Mouse (Mus musculus): ENCODE measurements around the gene Qpctl.
A peak's percentile ranks its signal among the peaks of the same experiment; 100 is the strongest.

Gene Qpctl

GRCm38 (mm10) chr7:19148875-19149541 is at the start of gene Qpctl:
Gene Qpctl (minus strand): TSS chr7:19149291.
- peak; percentile 96 for DNase-seq (ENCODE audit: low read depth, low spot score)

GRCm38 (mm10) chr7:19197985-19198384 is 48.9 kb upstream of the Qpctl start:
- DNase-seq (ENCODE audit: low read depth, low spot score), result peak; percentile 34

- DNase-seq (ENCODE audit: low read depth, low spot score), result no peak
Measured at GRCm38 (mm10) chr7:19196676-19197075, 47.6 kb upstream of the Qpctl start.

- DNase-seq (ENCODE audit: low read depth, low spot score), result no peak
Measured at GRCm38 (mm10) chr7:19194676-19195075, 45.6 kb upstream of the Qpctl start.

GRCm38 (mm10) chr7:19184758-19185157 is 35.7 kb upstream of the Qpctl start:
- no peak for DNase-seq (ENCODE audit: low read depth, low spot score)

- no peak for DNase-seq (ENCODE audit: low read depth, low spot score)
Measured at GRCm38 (mm10) chr7:19184250-19184649, 35.2 kb upstream of the Qpctl start.

- DNase-seq (ENCODE audit: low read depth, low spot score), result no peak
Measured at GRCm38 (mm10) chr7:19180862-19181429, 31.9 kb upstream of the Qpctl start.

- peak; percentile 37 for DNase-seq (ENCODE audit: low read depth, low spot score)
Measured at GRCm38 (mm10) chr7:19179936-19180335, 30.8 kb upstream of the Qpctl start.

GRCm38 (mm10) chr7:19179173-19179572 is 30.1 kb upstream of the Qpctl start:
- no peak for DNase-seq (ENCODE audit: low read depth, low spot score)

- peak; percentile 62 for DNase-seq (ENCODE audit: low read depth, low spot score)
Measured at GRCm38 (mm10) chr7:19178443-19179092, 29.5 kb upstream of the Qpctl start.

- no peak for DNase-seq (ENCODE audit: low read depth, low spot score)
Measured at GRCm38 (mm10) chr7:19178035-19178434, 28.9 kb upstream of the Qpctl start.

- no peak for DNase-seq (ENCODE audit: low read depth, low spot score)
Measured at GRCm38 (mm10) chr7:19177216-19177615, 28.1 kb upstream of the Qpctl start.

GRCm38 (mm10) chr7:19176516-19176947 is 27.4 kb upstream of the Qpctl start:
- no peak for DNase-seq (ENCODE audit: low read depth, low spot score)

- no peak for DNase-seq (ENCODE audit: low read depth, low spot score)
Measured at GRCm38 (mm10) chr7:19175708-19176515, 26.8 kb upstream of the Qpctl start, which contains the start of gene Eml2. Gene Eml2 (plus strand): TSS chr7:19176421.

- DNase-seq (ENCODE audit: low read depth, low spot score), result no peak
Measured at GRCm38 (mm10) chr7:19172874-19173273, 23.8 kb upstream of the Qpctl start.

- no peak for DNase-seq (ENCODE audit: low read depth, low spot score)
Measured at GRCm38 (mm10) chr7:19171831-19172230, 22.7 kb upstream of the Qpctl start.

- DNase-seq (ENCODE audit: low read depth, low spot score), result no peak
Measured at GRCm38 (mm10) chr7:19170142-19170541, 21.1 kb upstream of the Qpctl start.

GRCm38 (mm10) chr7:19169506-19169905 is 20.4 kb upstream of the Qpctl start:
- no peak for DNase-seq (ENCODE audit: low read depth, low spot score)

- no peak for DNase-seq (ENCODE audit: low read depth, low spot score)
Measured at GRCm38 (mm10) chr7:19166990-19167389, 17.9 kb upstream of the Qpctl start.

- DNase-seq (ENCODE audit: low read depth, low spot score), result no peak
Measured at GRCm38 (mm10) chr7:19165656-19166423, 16.7 kb upstream of the Qpctl start, which contains the start of gene Gipr. Gene Gipr (minus strand): TSS chr7:19166127.

- peak; percentile 44 for DNase-seq (ENCODE audit: low read depth, low spot score)
Measured at GRCm38 (mm10) chr7:19164978-19165377, 15.9 kb upstream of the Qpctl start.

All from c-Kit-negative CD71-positive TER-119-positive erythroid progenitor cells, embryonic 14.5 days (primary cell).